Mouse (Mus musculus) stomach, postnatal 0 days (tissue): ENCODE data around the gene Dbp.

Experiments
- CTCF ChIP-seq: IDR thresholded peaks from 2 replicates; pipeline ENCODE4 v1.5.1; 2016; ENCODE audit warnings: antibody characterized with exemption, low read depth, mild to moderate bottlenecking, moderate library complexity
- EP300 ChIP-seq: optimal IDR thresholded peaks from 2 replicates; pipeline ENCODE3; 2016; ENCODE audit warnings: antibody characterized with exemption

GRCm38 (mm10) chr7:45748110-45748509 is 43.2 kb downstream of the Dbp start:
- no peak for TF ChIP-seq CTCF
- TF ChIP-seq EP300, result no peak
